Mouse (Mus musculus): Measurements from ENCODE around the gene Msgn1. TPM values are rescaled to one million over a fixed set of nuclear protein-coding genes. Genes with fewer than 3 reads are reported as not detected.
A peak's percentile ranks its signal among the peaks of the same experiment; 100 is the strongest.

Msgn1 gene
- polyA plus RNA-seq, 1 experiment from 2014 or later = not detected

DNA sequence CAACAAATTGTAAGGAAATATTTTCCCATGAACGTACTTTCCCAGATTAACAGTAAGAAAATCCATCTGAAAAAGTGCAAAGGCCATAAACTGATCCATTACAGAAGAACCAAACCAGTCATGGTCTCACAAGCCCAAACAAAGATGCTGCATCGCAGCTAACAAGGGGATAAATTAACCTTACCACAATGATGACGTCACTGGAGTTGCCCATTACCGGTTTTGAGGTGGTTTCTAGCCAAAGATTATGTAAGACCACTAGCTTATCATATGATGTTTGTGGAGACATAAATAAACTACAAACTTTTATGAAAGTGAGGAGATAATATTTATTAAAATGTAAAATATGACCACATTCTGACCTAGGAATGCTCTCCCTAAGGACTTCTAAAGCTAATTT lies 2.5 kb downstream of the Msgn1 start:
- H3K9ac ChIP-seq (ENCODE audit: low read length) = no peak overlapping the region
- DNase-seq (ENCODE audit: low spot score) = no peak
- no peak for ATAC-seq (replicated peaks; ENCODE audit: low FRiP score)
- no peak overlapping the region for H3K27ac ChIP-seq (ENCODE audit: low read depth, low read length)
- WGBS = 64% methylated on average over 4 of the region's 4 CpGs
- H3K36me3 ChIP-seq (ENCODE audit: control insufficient read depth, insufficient read depth, low read length) = no peaks in the 10 kb centered on the region
- H3K4me3 ChIP-seq (ENCODE audit: low read depth, low read length) = no peak overlapping the region
- no peaks in the 10 kb centered on the region for H3K9me3 ChIP-seq (ENCODE audit: control insufficient read depth, low read length)
- H3K4me2 ChIP-seq (ENCODE audit: low read depth, low read length, severe bottlenecking) = no peak overlapping the region
- H3K4me1 ChIP-seq (replicated peaks; ENCODE audit: control insufficient read depth, insufficient read depth, low read length) = no peaks in the 10 kb centered on the region
- H3K27me3 ChIP-seq (ENCODE audit: control insufficient read depth, insufficient read depth, low read length) = no peaks in the 10 kb centered on the region

GRCm38 (mm10) chr12:11203694-11204665 lies 4.8 kb downstream of the Msgn1 start:
- no peaks in the 10 kb centered on the region for H3K27me3 ChIP-seq (ENCODE audit: control insufficient read depth, insufficient read depth, low read length)
- H3K27ac ChIP-seq (ENCODE audit: low read depth, low read length) = no peak overlapping the region
- H3K36me3 ChIP-seq (ENCODE audit: control insufficient read depth, insufficient read depth, low read length) = no peaks in the 10 kb centered on the region
- ATAC-seq (replicated peaks; ENCODE audit: low FRiP score) = no peak
- H3K4me2 ChIP-seq (ENCODE audit: low read depth, low read length, severe bottlenecking) = no peak overlapping the region
- WGBS = 82% methylated on average over 18 of the region's 18 CpGs
- no peaks in the 10 kb centered on the region for H3K4me1 ChIP-seq (replicated peaks; ENCODE audit: control insufficient read depth, insufficient read depth, low read length)
- no peak overlapping the region for H3K4me3 ChIP-seq (ENCODE audit: low read depth, low read length)
- H3K9me3 ChIP-seq (ENCODE audit: control insufficient read depth, low read length) = no peaks in the 10 kb centered on the region
- DNase-seq (ENCODE audit: low spot score) = no peak
- H3K9ac ChIP-seq (ENCODE audit: low read length) = no peak overlapping the region

DNA sequence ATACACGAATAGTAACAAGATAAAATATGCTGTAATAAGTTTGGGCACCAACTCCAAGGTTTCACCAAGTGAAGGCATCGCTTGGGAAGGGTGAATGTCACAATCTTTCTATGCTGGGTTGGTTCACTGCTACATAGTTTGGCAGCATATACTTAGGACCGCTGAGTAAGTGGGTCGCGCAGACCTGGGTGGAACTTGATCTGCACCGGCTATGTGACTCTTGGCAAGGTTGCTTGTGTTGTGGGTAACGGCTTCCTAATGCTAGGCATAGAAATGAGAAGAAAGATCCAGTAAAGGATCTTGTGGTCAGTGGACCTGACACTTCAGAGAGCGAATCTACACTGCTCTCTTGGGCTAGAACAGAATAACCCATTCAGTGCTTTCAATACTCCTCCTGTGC lies 6.3 kb downstream of the Msgn1 start:
- Histone ChIP-seq H3K4me1 (replicated peaks; ENCODE audit: control insufficient read depth, insufficient read depth, low read length) (peaks cover under 1% of the 10 kb centered on the region; the same call in 1 of the 2 replicates), H3K27me3 (ENCODE audit: control insufficient read depth, insufficient read depth, low read length) (no peaks in the 10 kb centered on the region), H3K9me3 (ENCODE audit: control insufficient read depth, low read length) (no peaks in the 10 kb centered on the region), H3K9ac (ENCODE audit: low read length) (no peak overlapping the region), H3K27ac (ENCODE audit: low read depth, low read length) (no peak overlapping the region), H3K36me3 (ENCODE audit: control insufficient read depth, insufficient read depth, low read length) (no peaks in the 10 kb centered on the region), H3K4me3 (ENCODE audit: low read depth, low read length) (no peak overlapping the region), H3K4me2 (ENCODE audit: low read depth, low read length, severe bottlenecking) (no peak overlapping the region)
- DNase-seq (ENCODE audit: low spot score) = no peak
- no peak for ATAC-seq (replicated peaks; ENCODE audit: low FRiP score)
- whole genome bisulfite sequencing = 95% methylated on average over 8 of the region's 8 CpGs

DNA sequence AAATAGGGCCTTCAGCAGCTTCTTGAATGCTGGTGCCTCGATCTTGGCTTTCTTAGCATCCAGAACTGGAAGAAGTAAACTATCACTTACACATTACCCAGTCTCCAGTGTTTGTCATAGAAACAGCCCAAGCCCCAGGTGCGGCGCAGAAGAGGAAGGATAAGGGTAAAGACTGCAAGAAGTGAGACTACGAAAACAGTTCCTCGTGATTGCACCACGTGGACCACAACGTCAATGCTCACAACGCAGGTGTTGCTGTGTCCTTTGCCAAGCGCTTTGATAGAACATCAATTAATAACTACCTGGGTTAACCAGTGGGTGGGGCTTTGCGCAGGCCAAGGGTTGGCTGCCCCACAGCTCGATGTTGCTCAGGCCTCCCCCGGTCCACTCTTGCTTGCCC lies 8.1 kb downstream of the Msgn1 start:
- DNase-seq (ENCODE audit: low spot score) (no peak), ATAC-seq (replicated peaks; ENCODE audit: low FRiP score) (no peak)
- no peaks in the 10 kb centered on the region for H3K9me3 ChIP-seq (ENCODE audit: control insufficient read depth, low read length)
- no peak overlapping the region for H3K27ac ChIP-seq (ENCODE audit: low read depth, low read length)
- peaks cover 2% of the 10 kb centered on the region; the same call in 1 of the 2 replicates for H3K4me1 ChIP-seq (replicated peaks; ENCODE audit: control insufficient read depth, insufficient read depth, low read length)
- H3K36me3 ChIP-seq (ENCODE audit: control insufficient read depth, insufficient read depth, low read length) = no peaks in the 10 kb centered on the region
- WGBS = 92% methylated on average over 12 of the region's 12 CpGs
- no peak overlapping the region for H3K4me3 ChIP-seq (ENCODE audit: low read depth, low read length)
- H3K4me2 ChIP-seq (ENCODE audit: low read depth, low read length, severe bottlenecking) = no peak overlapping the region
- no peaks in the 10 kb centered on the region for H3K27me3 ChIP-seq (ENCODE audit: control insufficient read depth, insufficient read depth, low read length)
- no peak overlapping the region for H3K9ac ChIP-seq (ENCODE audit: low read length)

DNA sequence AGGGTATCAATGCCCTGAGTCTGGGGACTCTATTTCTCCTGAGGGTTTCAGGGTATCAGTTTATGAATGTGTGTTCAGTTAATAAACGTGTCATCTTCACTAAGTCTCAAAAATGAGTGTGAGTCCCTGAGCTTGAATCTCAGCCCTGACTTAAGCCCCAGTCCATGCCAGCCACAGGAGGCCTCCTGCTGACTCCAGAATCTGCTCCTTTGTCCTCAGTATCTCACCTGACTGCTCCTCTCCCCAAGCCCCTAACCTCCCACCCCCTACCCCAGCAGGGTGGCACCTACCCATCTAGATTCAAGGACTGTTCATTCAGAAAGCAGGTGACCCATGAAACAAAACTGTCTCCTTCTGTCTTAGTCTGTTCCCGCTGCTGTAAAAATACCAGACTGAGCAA lies 10.2 kb downstream of the Msgn1 start:
- Histone ChIP-seq H3K9ac (ENCODE audit: low read length) (no peak overlapping the region), H3K4me1 (replicated peaks; ENCODE audit: control insufficient read depth, insufficient read depth, low read length) (peaks cover 2% of the 10 kb centered on the region; the same call in 1 of the 2 replicates), H3K27ac (ENCODE audit: low read depth, low read length) (no peak overlapping the region), H3K27me3 (ENCODE audit: control insufficient read depth, insufficient read depth, low read length) (no peaks in the 10 kb centered on the region), H3K4me3 (ENCODE audit: low read depth, low read length) (no peak overlapping the region), H3K9me3 (ENCODE audit: control insufficient read depth, low read length) (no peaks in the 10 kb centered on the region), H3K36me3 (ENCODE audit: control insufficient read depth, insufficient read depth, low read length) (no peaks in the 10 kb centered on the region), H3K4me2 (ENCODE audit: low read depth, low read length, severe bottlenecking) (no peak overlapping the region)
- WGBS = 24% methylated on average over 2 of the region's 2 CpGs
- DNase-seq (ENCODE audit: low spot score) (no peak), ATAC-seq (replicated peaks; ENCODE audit: low FRiP score) (no peak)

- Histone ChIP-seq H3K4me3 (ENCODE audit: low read depth, low read length) (no peak overlapping the region), H3K36me3 (ENCODE audit: control insufficient read depth, insufficient read depth, low read length) (no peaks in the 10 kb centered on the region), H3K27me3 (ENCODE audit: control insufficient read depth, insufficient read depth, low read length) (no peaks in the 10 kb centered on the region), H3K4me2 (ENCODE audit: low read depth, low read length, severe bottlenecking) (no peak overlapping the region), H3K4me1 (replicated peaks; ENCODE audit: control insufficient read depth, insufficient read depth, low read length) (peaks cover 2% of the 10 kb centered on the region; the same call in 1 of the 2 replicates), H3K9me3 (ENCODE audit: control insufficient read depth, low read length) (no peaks in the 10 kb centered on the region), H3K27ac (ENCODE audit: low read depth, low read length) (no peak overlapping the region), H3K9ac (ENCODE audit: low read length) (no peak overlapping the region)
- DNase-seq (ENCODE audit: low spot score) (peak; percentile 59), ATAC-seq (replicated peaks; ENCODE audit: low FRiP score) (peak; percentile 72)
- 16% methylated on average over 4 of the region's 4 CpGs for WGBS
Measured at GRCm38 (mm10) chr12:11198026-11198425, 10.7 kb downstream of the Msgn1 start.

GRCm38 (mm10) chr12:11196830-11197229 lies 11.9 kb downstream of the Msgn1 start:
- Histone ChIP-seq H3K4me1 (replicated peaks; ENCODE audit: control insufficient read depth, insufficient read depth, low read length) (peaks cover 2% of the 10 kb centered on the region; the same call in 1 of the 2 replicates), H3K27me3 (ENCODE audit: control insufficient read depth, insufficient read depth, low read length) (no peaks in the 10 kb centered on the region), H3K4me3 (ENCODE audit: low read depth, low read length) (no peak overlapping the region), H3K36me3 (ENCODE audit: control insufficient read depth, insufficient read depth, low read length) (no peaks in the 10 kb centered on the region), H3K4me2 (ENCODE audit: low read depth, low read length, severe bottlenecking) (peak overlapping the region; percentile 3; the same call in 1 of the 2 replicates), H3K9me3 (ENCODE audit: control insufficient read depth, low read length) (no peaks in the 10 kb centered on the region), H3K27ac (ENCODE audit: low read depth, low read length) (no peak overlapping the region), H3K9ac (ENCODE audit: low read length) (no peak overlapping the region)
- DNase-seq (ENCODE audit: low spot score) = no peak
- 0 out of 2 replicates have a peak, but pooled peaks have one; percentile 25 for ATAC-seq (replicated peaks; ENCODE audit: low FRiP score)
- 38% methylated on average over 5 of the region's 5 CpGs for WGBS

DNA sequence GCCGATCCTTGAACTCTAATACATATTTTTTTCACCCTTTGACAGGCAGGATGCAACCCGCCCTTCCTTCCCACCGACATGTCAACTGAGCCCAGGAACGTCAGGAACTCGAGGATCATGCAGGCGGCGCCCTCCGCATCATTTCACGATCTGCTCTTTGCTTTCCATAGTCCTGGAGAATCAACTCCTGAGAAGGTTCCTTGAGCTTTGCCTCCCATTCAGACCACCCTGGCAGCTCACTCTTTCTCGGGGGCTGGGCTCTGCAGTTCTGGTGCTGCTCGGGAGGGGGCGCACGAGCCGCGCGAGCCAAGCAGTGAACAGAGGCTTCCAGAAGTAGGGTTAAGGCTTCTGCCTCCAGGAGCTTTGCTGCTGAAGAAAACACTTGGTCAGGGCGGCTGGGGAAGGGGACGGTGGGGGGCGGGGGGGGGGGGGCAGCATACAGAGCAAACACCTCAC lies 12.6 kb downstream of the Msgn1 start:
- DNase-seq (ENCODE audit: low spot score) (peak; percentile 90), ATAC-seq (replicated peaks; ENCODE audit: low FRiP score) (peak; percentile 69)
- Histone ChIP-seq H3K9me3 (ENCODE audit: control insufficient read depth, low read length) (no peaks in the 10 kb centered on the region), H3K4me1 (replicated peaks; ENCODE audit: control insufficient read depth, insufficient read depth, low read length) (peaks cover 2% of the 10 kb centered on the region; the same call in 1 of the 2 replicates), H3K36me3 (ENCODE audit: control insufficient read depth, insufficient read depth, low read length) (no peaks in the 10 kb centered on the region), H3K4me2 (ENCODE audit: low read depth, low read length, severe bottlenecking) (peak overlapping the region; percentile 3; the same call in 1 of the 2 replicates), H3K4me3 (ENCODE audit: low read depth, low read length) (no peak overlapping the region), H3K27ac (ENCODE audit: low read depth, low read length) (no peak overlapping the region), H3K27me3 (ENCODE audit: control insufficient read depth, insufficient read depth, low read length) (no peaks in the 10 kb centered on the region), H3K9ac (ENCODE audit: low read length) (no peak overlapping the region)
- 10% methylated on average over 18 of the region's 19 CpGs for WGBS
